Mouse (Mus musculus) spleen, embryonic (tissue): ENCODE measurements around the gene Bcar3.

Experiments
- CTCF ChIA-PET: fragments of 350-600 bp; sonication (Branson Sonifier 250); formaldehyde crosslinking; loops from one replicate; lab custom pipeline; 2022; lab: Charles Lee

Gene Bcar3

GRCm38 (mm10) chr3:122334375-122334774, 40.4 kb downstream of the Bcar3 start:
- CTCF ChIA-PET: no interaction called here

- CTCF ChIA-PET: no interaction called here
Measured at GRCm38 (mm10) chr3:122336030-122336429, 42.1 kb downstream of the Bcar3 start.

- CTCF ChIA-PET: no interaction called here
Measured at GRCm38 (mm10) chr3:122337992-122338391, 44.1 kb downstream of the Bcar3 start.

- CTCF ChIA-PET: interaction anchor here (0.7 to 1.0 kb wide), 2 partner anchors 91 to 127 kb away, joined by 7 to 8 read pairs; no protein-coding TSS in a partner anchor
Measured at GRCm38 (mm10) chr3:122338897-122339296, 45.0 kb downstream of the Bcar3 start.

- CTCF ChIA-PET: interaction anchor here (0.5 to 1.0 kb wide), 3 partner anchors 12 to 127 kb away, joined by 3 to 6 read pairs (median 5); no protein-coding TSS in a partner anchor
Measured at GRCm38 (mm10) chr3:122340135-122341068, 46.5 kb downstream of the Bcar3 start.

GRCm38 (mm10) chr3:122343437-122343853, 49.5 kb downstream of the Bcar3 start:
- CTCF ChIA-PET: no interaction called here

- CTCF ChIA-PET: no interaction called here
Measured at GRCm38 (mm10) chr3:122344350-122344749, 50.4 kb downstream of the Bcar3 start.

GRCm38 (mm10) chr3:122345977-122346472, 52.1 kb downstream of the Bcar3 start:
- CTCF ChIA-PET: no interaction called here

- CTCF ChIA-PET: no interaction called here
Measured at GRCm38 (mm10) chr3:122346600-122346999, 52.7 kb downstream of the Bcar3 start.

- CTCF ChIA-PET: no interaction called here
Measured at GRCm38 (mm10) chr3:122348677-122349076, 54.7 kb downstream of the Bcar3 start.

GRCm38 (mm10) chr3:122352801-122353200, 58.9 kb downstream of the Bcar3 start:
- CTCF ChIA-PET: no interaction called here

- CTCF ChIA-PET: no interaction called here
Measured at GRCm38 (mm10) chr3:122359426-122359825, 65.5 kb downstream of the Bcar3 start.

GRCm38 (mm10) chr3:122359954-122360353, 66.0 kb downstream of the Bcar3 start:
- CTCF ChIA-PET: no interaction called here

- CTCF ChIA-PET: no interaction called here
Measured at GRCm38 (mm10) chr3:122360721-122361138, 66.8 kb downstream of the Bcar3 start.

- CTCF ChIA-PET: interaction anchor here (0.6 to 0.7 kb wide), 3 partner anchors 13 to 103 kb away, joined by 3 to 4 read pairs (median 4); no protein-coding TSS in a partner anchor
Measured at GRCm38 (mm10) chr3:122362719-122363118, 68.8 kb downstream of the Bcar3 start.

GRCm38 (mm10) chr3:122364565-122364964, 70.6 kb downstream of the Bcar3 start:
- CTCF ChIA-PET: no interaction called here

- CTCF ChIA-PET: no interaction called here
Measured at GRCm38 (mm10) chr3:122365326-122365725, 71.4 kb downstream of the Bcar3 start.

- CTCF ChIA-PET: no interaction called here
Measured at GRCm38 (mm10) chr3:122371646-122372341, 77.9 kb downstream of the Bcar3 start.

GRCm38 (mm10) chr3:122372617-122373016, 78.7 kb downstream of the Bcar3 start:
- CTCF ChIA-PET: interaction anchor here (0.5 kb wide), 1 partner anchor 109 kb away, joined by 3 read pairs; no protein-coding TSS in a partner anchor

GRCm38 (mm10) chr3:122376011-122376410, 82.1 kb downstream of the Bcar3 start:
- CTCF ChIA-PET: interaction anchor here (1.1 kb wide), 1 partner anchor 14 kb away, joined by 4 read pairs; no protein-coding TSS in a partner anchor

- CTCF ChIA-PET: interaction anchor here (0.6 to 1.1 kb wide), 4 partner anchors 9 to 25 kb away, joined by 3 to 4 read pairs (median 3); no protein-coding TSS in a partner anchor
Measured at GRCm38 (mm10) chr3:122376412-122376831, 82.5 kb downstream of the Bcar3 start.
